In the genomic region with DNA sequence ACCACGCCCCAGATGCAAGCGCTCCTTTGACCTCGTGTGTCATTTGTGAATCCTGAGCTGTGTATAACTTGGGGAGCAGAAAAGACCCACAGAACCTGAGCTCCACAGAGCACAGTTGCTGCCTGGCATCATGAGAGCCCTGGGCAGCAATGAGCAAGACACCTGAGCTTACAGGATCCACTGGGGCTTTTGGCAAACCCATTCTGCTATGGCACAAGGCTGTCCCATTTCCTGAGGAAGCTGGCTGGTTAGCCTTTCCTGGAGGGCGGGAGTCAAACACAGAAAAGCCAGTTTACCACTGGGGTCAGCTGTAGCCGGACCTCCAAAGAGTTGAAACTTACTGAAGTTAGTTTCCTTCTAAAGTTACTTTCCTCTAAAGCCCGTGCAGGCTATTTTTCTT, we compare ENCODE assay signal across 29 mouse cellular contexts. TPM values are rescaled to one million over a fixed set of nuclear protein-coding genes. Genes with fewer than 3 reads are reported as not detected.
DNase-seq lines count a peak whose midpoint lies in the region; ATAC-seq lines count a peak whose summit lies in the region.
"Had no signal": no experiment of that assay in that cellular context is flagged by ENCODE, and none has a peak within 500 bp of the region (broad histone marks: within the 10 kb centered on the region; RNA-seq: fewer than 3 reads in every experiment).

No protein-coding gene starts in this region.

- H3K4me3 ChIP-seq in liver, embryonic 11.5 days (ENCODE audit: low read depth, low read length), result no peak overlapping the region
- H3K4me3 ChIP-seq in liver, embryonic 12.5 days, result no peak overlapping the region
- H3K4me3 ChIP-seq in midbrain, embryonic 11.5 days (ENCODE audit: low read depth, low read length), result no peak overlapping the region
- H3K4me3 ChIP-seq in midbrain, embryonic 13.5 days (replicated peaks), result no peak overlapping the region
- H3K4me3 ChIP-seq: embryonic facial prominence, embryonic 13.5 days; embryonic facial prominence, embryonic 15.5 days; erythroblast, embryonic 14.5 days; forebrain, embryonic 10.5 days; forebrain, embryonic 12.5 days had no signal

- H3K9ac ChIP-seq in liver, embryonic 11.5 days (ENCODE audit: low read depth, low read length), result no peak overlapping the region
- no peak overlapping the region for H3K9ac ChIP-seq in liver, embryonic 12.5 days
- no peak overlapping the region for H3K9ac ChIP-seq in midbrain, embryonic 11.5 days (ENCODE audit: low read length)
- H3K9ac ChIP-seq in midbrain, embryonic 13.5 days (replicated peaks), result no peak overlapping the region
- H3K9ac ChIP-seq: embryonic facial prominence, embryonic 13.5 days; embryonic facial prominence, embryonic 15.5 days; forebrain, embryonic 12.5 days had no signal

- H3K27me3 ChIP-seq in liver, embryonic 11.5 days (replicated peaks; ENCODE audit: control insufficient read depth, insufficient read depth, low read length), result no peaks in the 10 kb centered on the region
- 0 out of 2 replicates have a peak, but pooled peaks cover 4% of the 10 kb centered on the region for H3K27me3 ChIP-seq in liver, embryonic 12.5 days (replicated peaks)
- no peaks in the 10 kb centered on the region for H3K27me3 ChIP-seq in midbrain, embryonic 11.5 days (ENCODE audit: control insufficient read depth, insufficient read depth, low read length)
- H3K27me3 ChIP-seq in midbrain, embryonic 13.5 days, result no peaks in the 10 kb centered on the region
- H3K27me3 ChIP-seq: embryonic facial prominence, embryonic 13.5 days; embryonic facial prominence, embryonic 15.5 days; forebrain, embryonic 12.5 days; Patski had no signal

- no peaks in the 10 kb centered on the region for H3K4me1 ChIP-seq in liver, embryonic 11.5 days (replicated peaks; ENCODE audit: control insufficient read depth, insufficient read depth, low read length)
- H3K4me1 ChIP-seq in liver, embryonic 12.5 days, result no peaks in the 10 kb centered on the region
- no peaks in the 10 kb centered on the region for H3K4me1 ChIP-seq in midbrain, embryonic 11.5 days (ENCODE audit: control insufficient read depth, insufficient read depth, low read length)
- no peaks in the 10 kb centered on the region for H3K4me1 ChIP-seq in midbrain, embryonic 13.5 days (replicated peaks)
- H3K4me1 ChIP-seq: embryonic facial prominence, embryonic 13.5 days; embryonic facial prominence, embryonic 15.5 days had no signal

- 62% methylated on average over 6 of the region's 6 CpGs for WGBS in liver, embryonic 11.5 days
- WGBS in liver, embryonic 12.5 days (ENCODE audit: insufficient replicate concordance), result 49% methylated on average over 6 of the region's 6 CpGs
- WGBS in midbrain, embryonic 11.5 days, result 88% methylated on average over 6 of the region's 6 CpGs
- WGBS in midbrain, embryonic 13.5 days, result 90% methylated on average over 6 of the region's 6 CpGs

- no peak for ATAC-seq in liver, embryonic 11.5 days (replicated peaks; ENCODE audit: low FRiP score)
- ATAC-seq in liver, embryonic 12.5 days, result no peak
- ATAC-seq in midbrain, embryonic 11.5 days (ENCODE audit: low FRiP score), result no peak
- no peak for ATAC-seq in midbrain, embryonic 13.5 days
- ATAC-seq: activated CD4-positive, CD25-positive, alpha-beta regulatory T cell, adult 4 months; forebrain, embryonic 14.5 days; forebrain, embryonic 16.5 days; Patski had no signal

- H3K9me3 ChIP-seq in liver, embryonic 11.5 days (ENCODE audit: control insufficient read depth, low read length), result no peaks in the 10 kb centered on the region
- no peaks in the 10 kb centered on the region for H3K9me3 ChIP-seq in liver, embryonic 12.5 days (replicated peaks)
- H3K9me3 ChIP-seq in midbrain, embryonic 11.5 days (ENCODE audit: control insufficient read depth, low read length), result no peaks in the 10 kb centered on the region
- H3K9me3 ChIP-seq in midbrain, embryonic 13.5 days, result no peaks in the 10 kb centered on the region
- H3K9me3 ChIP-seq: embryonic facial prominence, embryonic 13.5 days; embryonic facial prominence, embryonic 15.5 days; forebrain, embryonic 10.5 days; forebrain, embryonic 12.5 days had no signal

- no peak overlapping the region for H3K27ac ChIP-seq in liver, embryonic 11.5 days (ENCODE audit: low read depth, low read length)
- no peak overlapping the region for H3K27ac ChIP-seq in liver, embryonic 12.5 days
- H3K27ac ChIP-seq in midbrain, embryonic 11.5 days (ENCODE audit: low read depth, low read length), result no peak overlapping the region
- H3K27ac ChIP-seq in midbrain, embryonic 13.5 days, result no peak overlapping the region
- H3K27ac ChIP-seq: embryonic facial prominence, embryonic 13.5 days; embryonic facial prominence, embryonic 15.5 days; forebrain, embryonic 10.5 days; forebrain, embryonic 12.5 days had no signal

- no peaks in the 10 kb centered on the region for H3K36me3 ChIP-seq in liver, embryonic 11.5 days (ENCODE audit: control insufficient read depth, insufficient read depth, low read length)
- no peaks in the 10 kb centered on the region for H3K36me3 ChIP-seq in liver, embryonic 12.5 days
- H3K36me3 ChIP-seq in midbrain, embryonic 11.5 days (ENCODE audit: control insufficient read depth, insufficient read depth, low read length), result no peaks in the 10 kb centered on the region
- no peaks in the 10 kb centered on the region for H3K36me3 ChIP-seq in midbrain, embryonic 13.5 days
- H3K36me3 ChIP-seq: embryonic facial prominence, embryonic 13.5 days; embryonic facial prominence, embryonic 15.5 days; forebrain, embryonic 12.5 days; G1E had no signal

- peak; percentile 52 for DNase-seq in heart, adult 11 months
- DNase-seq in heart, adult 9 months (ENCODE audit: low spot score in 2 of 2), result no peak
- peak; percentile 18 for DNase-seq in liver, embryonic 11.5 days (ENCODE audit: low spot score)
- peak; percentile 56 for DNase-seq in midbrain, embryonic 11.5 days (ENCODE audit: low spot score, missing footprints)
- DNase-seq in 416B (ENCODE audit: low read depth), result peak; percentile 37
- DNase-seq in kidney, adult 9 months, result no peak
- DNase-seq: adrenal gland, adult 2 months; adrenal gland, postnatal 10 days; adrenal gland, postnatal 25 days; cerebellum, adult 11 months; cerebellum, adult 18-20 months; cerebellum, adult 8-10 months; cerebellum, adult 9-11 months; cerebellum, postnatal 14 days; cerebellum, postnatal 36 days; embryo, embryonic 11 days had no signal

- no peak overlapping the region for H3K4me2 ChIP-seq in liver, embryonic 11.5 days
- H3K4me2 ChIP-seq in liver, embryonic 12.5 days, result no peak overlapping the region
- no peak overlapping the region for H3K4me2 ChIP-seq in midbrain, embryonic 11.5 days
- no peak overlapping the region for H3K4me2 ChIP-seq in midbrain, embryonic 13.5 days (replicated peaks)
- H3K4me2 ChIP-seq: embryonic facial prominence, embryonic 13.5 days; embryonic facial prominence, embryonic 15.5 days; forebrain, embryonic 12.5 days had no signal

RNA-seq across cellular contexts. Expression of a gene that starts 9.6 kb away (rescaled TPM):
- 5.0 and 6.0 TPM in 2 replicates for polyA plus RNA-seq in liver, embryonic 11.5 days (2014; fragmentation: Nextera tagmentation; extraction: Ambion mirVana)
- polyA plus RNA-seq in liver, embryonic 12.5 days (2016; fragmentation: Nextera tagmentation; extraction: Ambion mirVana), result 0.93 and 1.5 TPM in 2 replicates
- 140 and 150 TPM in 2 replicates for polyA plus RNA-seq in midbrain, embryonic 11.5 days (2014; fragmentation: Nextera tagmentation; extraction: Ambion mirVana)
- polyA plus RNA-seq in midbrain, embryonic 13.5 days (2015; fragmentation: Nextera tagmentation; extraction: Ambion mirVana), result 109 and 116 TPM in 2 replicates
- polyA plus RNA-seq: erythroblast, embryonic 14.5 days; G1E had no signal

RNA-seq across cellular contexts. Expression of a gene that starts 49.0 kb away (rescaled TPM):
- 27.1 and 28.8 TPM in 2 replicates for polyA plus RNA-seq in liver, embryonic 11.5 days (2014; fragmentation: Nextera tagmentation; extraction: Ambion mirVana)
- polyA plus RNA-seq in liver, embryonic 12.5 days (2016; fragmentation: Nextera tagmentation; extraction: Ambion mirVana), result 18.9 and 20.6 TPM in 2 replicates
- 1.4 and 1.9 TPM in 2 replicates for polyA plus RNA-seq in midbrain, embryonic 11.5 days (2014; fragmentation: Nextera tagmentation; extraction: Ambion mirVana)
- 0.51 and 0.85 TPM in 2 replicates for polyA plus RNA-seq in midbrain, embryonic 13.5 days (2015; fragmentation: Nextera tagmentation; extraction: Ambion mirVana)
- polyA plus RNA-seq: C2C12 had no signal

Comparison
In these comparisons a context has a peak if more than half of its experiments do, and no peak if none do; other contexts are left out.
1. DNase-seq: peak in heart, adult 11 months (single experiment), liver, embryonic 11.5 days (single experiment), midbrain, embryonic 11.5 days (single experiment) and 416B (single experiment); none in heart, adult 9 months (0 of 2) and kidney, adult 9 months (single experiment).
2. RNA of a gene that starts 9.6 kb away (polyA plus RNA-seq): 140 to 150 TPM in midbrain, embryonic 11.5 days and 109 to 116 TPM in midbrain, embryonic 13.5 days; 5.0 to 6.0 TPM in liver, embryonic 11.5 days and 0.93 to 1.5 TPM in liver, embryonic 12.5 days; every median in the first group is over 10 times any median in the second.